Mouse (Mus musculus) hindbrain, postnatal 0 days (tissue): ENCODE data around the gene Dgkh. TPM values are rescaled to one million over a fixed set of nuclear protein-coding genes. Genes with fewer than 3 reads are reported as not detected.

Source experiments
- ATAC-seq: fragments of 200-750 bp; cut with Nextera tagmentation; 2 replicates; pipeline ENCODE4 v1.8.0; 2017; ENCODE audit warnings: mild to moderate bottlenecking, moderate TSS enrichment, moderate library complexity
- DNase-seq: peaks from one replicate; pipeline ENCODE4 v3.0.0-alpha.2; 2015; ENCODE audit warnings: low spot score
- H3K27ac ChIP-seq: fragments of 300-500 bp; sonication (generic); 2 replicates; pipeline ENCODE4 v1.5.1; 2014; ENCODE audit warnings: mild to moderate bottlenecking
- H3K27me3 ChIP-seq: fragments of 300-500 bp; sonication (generic); 2 replicates; pipeline ENCODE4 v1.6.1; 2014; ENCODE audit warnings: low read length, mixed read lengths; ENCODE audit not compliant: insufficient read depth
- H3K36me3 ChIP-seq: fragments of 300-500 bp; sonication (generic); 2 replicates; pipeline ENCODE4 v1.6.1; 2014; ENCODE audit warnings: low read length, mixed read lengths; ENCODE audit not compliant: insufficient read depth
- H3K4me1 ChIP-seq: fragments of 300-500 bp; sonication (generic); 2 replicates; pipeline ENCODE4 v1.6.1; 2014; ENCODE audit warnings: antibody characterized with exemption, low read length, mixed read lengths; ENCODE audit not compliant: insufficient read depth
- H3K4me2 ChIP-seq: fragments of 300-500 bp; sonication (generic); 2 replicates; pipeline ENCODE4 v1.6.1; 2014; ENCODE audit warnings: low read depth, mild to moderate bottlenecking, low read length, moderate library complexity, mixed read lengths
- H3K4me3 ChIP-seq: fragments of 300-500 bp; sonication (generic); 2 replicates; pipeline ENCODE4 v1.5.1; 2014; ENCODE audit warnings: low read length
- H3K9ac ChIP-seq: fragments of 300-500 bp; sonication (generic); replicated peaks from 2 replicates; pipeline ENCODE4 v1.6.1; 2014; ENCODE audit warnings: mild to moderate bottlenecking, low read length, moderate library complexity, mixed read lengths
- H3K9me3 ChIP-seq: fragments of 300-500 bp; sonication (generic); 2 replicates; pipeline ENCODE4 v1.6.1; 2016; ENCODE audit warnings: low read length, mixed read lengths
- CTCF ChIP-seq: IDR thresholded peaks from 2 replicates; pipeline ENCODE4 v1.5.1; 2016; ENCODE audit warnings: antibody characterized with exemption, control low read depth, low read depth
- WGBS: fragments of 180-500 bp; shearing (Covaris S2); extraction: QIAGEN DNeasy Blood & Tissue Kit; methylation state at CpG from one replicate; pipeline ENCODE4 v1.1.7; 2014; 5-methylcytosine and 5-hydroxymethylcytosine counted together
- polyA plus RNA-seq: library from polyadenylated mRNA; unstranded; fragments of >200 nt; fragmentation: Nextera tagmentation; extraction: Ambion mirVana; gene quantifications from 2 replicates; pipeline ENCODE4 v1.2.1, GENCODE M21; 2015
- total RNA-seq: library from RNA; depleted of rRNA; stranded (reverse); fragments of >200 nt; gene quantifications from 2 replicates; pipeline ENCODE4 v1.2.3, GENCODE M21; 2014

Dgkh gene
- total and polyA plus RNA-seq, 2 experiments from 2014 or later: 2.1 to 9.0 TPM

DNA sequence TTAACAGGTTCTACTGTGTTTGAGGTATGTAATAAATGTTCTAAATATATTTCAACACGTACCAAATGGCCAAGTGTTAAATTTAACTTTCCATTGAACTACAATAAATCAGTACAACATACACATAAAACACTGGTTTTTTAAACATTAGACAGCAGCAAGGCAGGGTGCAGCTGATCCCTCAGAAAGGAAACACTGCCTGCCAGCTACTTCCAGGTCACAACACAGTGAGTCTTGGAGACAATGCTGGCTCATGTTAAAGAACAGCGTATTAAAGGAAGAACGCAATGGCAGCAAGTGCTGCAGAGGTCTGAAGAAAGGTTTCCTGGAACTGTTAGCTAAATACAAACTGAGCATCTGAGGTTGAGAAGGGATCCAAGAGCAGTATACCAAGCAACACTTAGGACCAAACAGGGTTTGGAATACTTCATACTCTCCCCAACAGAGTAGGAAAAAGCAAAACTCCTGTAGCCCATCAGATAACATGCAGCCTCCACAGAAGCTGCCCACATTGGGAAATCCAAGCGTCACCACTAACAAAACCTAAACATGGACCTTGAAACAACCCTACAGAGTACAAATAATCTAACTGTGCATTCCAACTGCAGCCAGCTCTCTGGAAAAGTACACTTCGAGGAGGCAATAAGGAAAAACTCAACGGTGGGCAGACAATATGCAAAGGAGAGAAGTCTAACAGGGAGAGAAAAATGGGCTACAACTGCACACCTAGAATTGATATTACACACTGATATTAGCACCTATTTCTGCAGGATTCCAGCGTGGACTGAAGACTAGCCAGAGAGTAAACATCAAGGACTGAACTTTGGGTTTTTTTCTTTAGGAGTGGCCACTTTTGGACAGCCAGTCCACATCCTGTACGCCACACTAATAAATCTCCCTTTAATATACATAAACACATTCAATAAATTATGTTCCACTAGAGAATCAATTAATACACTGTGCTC lies 203.8 kb downstream of the Dgkh start:
- Histone ChIP-seq H3K9me3 (no peaks in the 10 kb centered on the region), H3K9ac (no peak overlapping the region), H3K4me1 (peaks cover 7% of the 10 kb centered on the region; the same call in 1 of the 2 replicates), H3K27me3 (no peaks in the 10 kb centered on the region), H3K36me3 (no peaks in the 10 kb centered on the region), H3K27ac (no peak overlapping the region), H3K4me3 (no peak overlapping the region), H3K4me2 (no peak overlapping the region)
- DNase-seq (no peak), ATAC-seq (no peak)
- 83% methylated on average over 8 of the region's 8 CpGs for WGBS
- no peak for TF ChIP-seq CTCF

GRCm38 (mm10) chr14:78526907-78527306 lies 205.7 kb downstream of the Dgkh start:
- no peak overlapping the region for H3K27ac ChIP-seq
- 66% methylated on average over 6 of the region's 6 CpGs for WGBS
- no peaks in the 10 kb centered on the region for H3K36me3 ChIP-seq
- no peaks in the 10 kb centered on the region for H3K27me3 ChIP-seq
- no peaks in the 10 kb centered on the region for H3K9me3 ChIP-seq
- no peak overlapping the region for H3K4me2 ChIP-seq
- H3K4me1 ChIP-seq: 0 out of 2 replicates have a peak, but pooled peaks cover 6% of the 10 kb centered on the region
- no peak for ATAC-seq
- DNase-seq: no peak
- H3K4me3 ChIP-seq: no peak overlapping the region
- H3K9ac ChIP-seq: no peak overlapping the region
- no peak for TF ChIP-seq CTCF

GRCm38 (mm10) chr14:78526475-78526874 lies 206.1 kb downstream of the Dgkh start:
- Histone ChIP-seq H3K4me3 (no peak overlapping the region), H3K36me3 (no peaks in the 10 kb centered on the region; the same call in 1 of the 2 replicates), H3K9ac (no peak overlapping the region), H3K27ac (no peak overlapping the region), H3K9me3 (no peaks in the 10 kb centered on the region), H3K27me3 (no peaks in the 10 kb centered on the region), H3K4me1 (0 out of 2 replicates have a peak, but pooled peaks cover 6% of the 10 kb centered on the region), H3K4me2 (no peak overlapping the region)
- no peak for ATAC-seq
- DNase-seq: no peak
- TF ChIP-seq CTCF: no peak
- 83% methylated on average over 3 of the region's 3 CpGs for WGBS

DNA sequence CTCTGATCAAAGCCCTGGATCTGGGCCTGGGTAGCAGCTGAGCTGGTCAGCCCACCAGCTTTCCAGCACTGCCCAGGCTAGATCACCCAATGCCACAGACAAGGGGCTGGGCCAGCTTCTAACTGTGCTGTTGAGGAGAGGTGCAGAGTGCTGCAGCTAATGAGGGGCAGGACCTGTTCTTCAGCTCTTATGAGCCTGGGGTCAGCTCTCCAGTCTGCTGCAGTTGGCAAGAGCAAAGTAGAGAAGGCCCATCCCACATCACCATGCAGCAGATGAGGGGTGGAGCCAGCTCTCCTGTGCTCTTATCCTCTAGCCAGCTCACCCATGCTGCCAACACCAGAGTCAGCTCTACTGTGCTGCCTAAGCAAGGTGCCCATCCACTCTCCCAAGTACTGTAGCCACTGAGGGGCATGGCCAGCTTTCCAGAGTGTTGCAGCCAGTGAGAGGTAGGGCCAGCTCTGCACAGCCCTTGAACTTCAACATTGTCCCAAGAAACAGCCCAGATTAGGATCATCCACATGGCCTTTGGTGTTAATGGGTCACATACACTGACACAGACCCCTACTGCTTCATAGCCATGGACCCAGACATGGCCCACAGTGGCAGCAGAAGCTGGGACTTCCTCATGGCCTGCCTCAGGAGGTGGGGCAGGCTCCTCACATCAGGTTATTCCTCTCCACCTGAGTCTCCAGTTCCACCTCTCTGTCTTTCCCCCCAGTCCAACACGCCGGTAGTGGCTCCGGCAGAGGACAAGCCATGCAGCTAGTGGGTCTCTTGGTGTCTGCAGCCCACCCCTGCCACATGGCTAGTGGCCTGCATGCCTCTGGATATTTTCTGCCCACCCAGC lies 206.7 kb downstream of the Dgkh start:
- Histone ChIP-seq H3K4me3 (no peak overlapping the region), H3K9me3 (no peaks in the 10 kb centered on the region), H3K27me3 (no peaks in the 10 kb centered on the region), H3K4me1 (0 out of 2 replicates have a peak, but pooled peaks cover 6% of the 10 kb centered on the region), H3K36me3 (no peaks in the 10 kb centered on the region; the same call in 1 of the 2 replicates), H3K4me2 (no peak overlapping the region), H3K9ac (no peak overlapping the region), H3K27ac (no peak overlapping the region)
- no peak for TF ChIP-seq CTCF
- 98% methylated on average over 3 of the region's 3 CpGs for WGBS
- DNase-seq (no peak), ATAC-seq (peak; percentile 43; the same call in 1 of the 2 replicates)

- H3K27ac ChIP-seq: no peak overlapping the region
Observed at GRCm38 (mm10) chr14:78525059-78525458, 207.5 kb downstream of the Dgkh start.

GRCm38 (mm10) chr14:78510713-78511112 lies 221.9 kb downstream of the Dgkh start:
- no peaks in the 10 kb centered on the region for H3K9me3 ChIP-seq
- no peak overlapping the region for H3K4me3 ChIP-seq
- no peak overlapping the region for H3K4me2 ChIP-seq
- H3K36me3 ChIP-seq: peaks cover 49% of the 10 kb centered on the region
- DNase-seq (peak; percentile 61), ATAC-seq (peak; percentile 74; the same call in 1 of the 2 replicates)
- WGBS: 76% methylated on average over 9 of the region's 9 CpGs
- no peak overlapping the region for H3K9ac ChIP-seq
- no peaks in the 10 kb centered on the region for H3K4me1 ChIP-seq
- H3K27ac ChIP-seq: no peak overlapping the region
- TF ChIP-seq CTCF: peak; percentile 68
- no peaks in the 10 kb centered on the region for H3K27me3 ChIP-seq

More at GRCm38 (mm10) chr14:78525059-78525458, 207.5 kb downstream of the Dgkh start:
- WGBS: 88% methylated on average over 2 of the region's 2 CpGs
- Histone ChIP-seq H3K9ac (no peak overlapping the region), H3K27me3 (no peaks in the 10 kb centered on the region), H3K4me2 (no peak overlapping the region), H3K36me3 (no peaks in the 10 kb centered on the region; the same call in 1 of the 2 replicates), H3K4me3 (no peak overlapping the region), H3K9me3 (no peaks in the 10 kb centered on the region), H3K4me1 (0 out of 2 replicates have a peak, but pooled peaks cover 6% of the 10 kb centered on the region)
- TF ChIP-seq CTCF: no peak
- DNase-seq (no peak), ATAC-seq (no peak)
